Mouse (Mus musculus): Measurements from ENCODE around the gene Bcl2l12. TPM values are rescaled to one million over a fixed set of nuclear protein-coding genes. Genes with fewer than 3 reads are reported as not detected.

Gene Bcl2l12
- polyA plus RNA-seq (2012; ENCODE audit: insufficient read depth, low replicate concordance) = 44.7 and 73.7 TPM in 2 replicates

- Histone ChIP-seq H3K4me3 (replicated peaks) (peak within 1 kb of the TSS; percentile 99), H3K9me3 (no peaks in the 10 kb centered on the region), H3K36me3 (replicated peaks; ENCODE audit: low read length) (peaks cover 74% of the 10 kb centered on the region), H3K27me3 (replicated peaks) (no peaks in the 10 kb centered on the region), H3K4me1 (peaks cover 77% of the 10 kb centered on the region)
- TF ChIP-seq FLI1 (IDR thresholded peaks at IDR 0.05; ENCODE audit: low read length) (no peak), GATA1 (IDR thresholded peaks at IDR 0.05; ENCODE audit: borderline replicate concordance, low read length) (no peak)
Observed at GRCm38 (mm10) chr7:44998501-44998955, at the start of gene Bcl2l12. Gene Bcl2l12 (minus strand): TSS chr7:44998712.

DNA sequence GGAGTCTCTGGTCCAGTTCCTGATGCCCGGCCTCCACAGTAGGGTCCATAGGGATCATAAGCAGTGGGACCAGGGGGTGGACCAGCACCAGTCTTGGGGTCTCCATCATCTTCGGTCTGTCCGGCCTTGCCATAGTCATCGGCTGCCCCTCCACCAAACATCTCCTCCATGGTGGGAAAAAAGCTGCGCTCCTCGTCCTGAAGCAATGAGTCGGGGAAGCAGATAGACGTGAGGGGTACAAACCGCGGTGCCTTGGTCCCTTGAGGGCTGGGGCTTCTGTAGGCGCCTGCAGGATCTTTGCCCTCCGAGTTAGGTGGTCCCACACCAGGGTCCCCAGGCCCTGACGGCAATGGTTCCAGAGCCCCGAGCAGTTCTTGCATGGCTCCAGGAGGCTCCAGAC lies 49.0 kb upstream of the Bcl2l12 start:
- Histone ChIP-seq H3K27me3 (replicated peaks) (no peaks in the 10 kb centered on the region), H3K9me3 (no peaks in the 10 kb centered on the region), H3K4me1 (peaks cover 40% of the 10 kb centered on the region), H3K36me3 (replicated peaks; ENCODE audit: low read length) (peaks cover 88% of the 10 kb centered on the region), H3K4me3 (replicated peaks) (no peak overlapping the region)
- no peak for TF ChIP-seq FLI1 (IDR thresholded peaks at IDR 0.05; ENCODE audit: low read length)

- no peaks in the 10 kb centered on the region for H3K27me3 ChIP-seq (replicated peaks)
- TF ChIP-seq GATA1 (IDR thresholded peaks at IDR 0.05; ENCODE audit: borderline replicate concordance, low read length) = no peak
- no peak for TF ChIP-seq FLI1 (IDR thresholded peaks at IDR 0.05; ENCODE audit: low read length)
- H3K9me3 ChIP-seq = no peaks in the 10 kb centered on the region
- peaks cover 36% of the 10 kb centered on the region for H3K4me1 ChIP-seq
- peaks cover 94% of the 10 kb centered on the region for H3K36me3 ChIP-seq (replicated peaks; ENCODE audit: low read length)
- no peak overlapping the region for H3K4me3 ChIP-seq (replicated peaks)
Observed at GRCm38 (mm10) chr7:45046853-45047350, 48.4 kb upstream of the Bcl2l12 start.

DNA sequence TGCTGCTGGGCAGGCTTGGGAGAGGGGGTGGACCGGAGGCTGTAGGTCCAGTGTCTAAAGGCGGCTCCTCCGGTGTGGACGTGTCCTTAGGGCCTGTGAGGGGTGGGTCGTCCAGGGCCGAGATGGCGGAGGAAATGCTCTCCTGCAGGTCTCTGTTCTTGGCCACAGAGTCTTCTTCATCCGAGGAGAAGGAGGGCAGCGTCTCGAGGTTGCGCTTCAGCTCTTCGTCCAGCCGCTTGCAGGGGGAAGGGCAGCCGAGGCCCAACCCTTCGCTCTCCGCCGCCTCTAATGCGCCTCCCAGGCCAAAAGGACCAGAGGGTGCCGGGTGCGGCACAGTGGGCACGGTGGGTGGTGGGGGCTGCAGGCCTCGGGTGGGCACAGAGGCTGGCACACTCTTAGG lies 47.2 kb upstream of the Bcl2l12 start:
- TF ChIP-seq GATA1 (IDR thresholded peaks at IDR 0.05; ENCODE audit: borderline replicate concordance, low read length) = no peak
- no peak for TF ChIP-seq FLI1 (IDR thresholded peaks at IDR 0.05; ENCODE audit: low read length)
- Histone ChIP-seq H3K4me3 (replicated peaks) (no peak overlapping the region), H3K27me3 (replicated peaks) (no peaks in the 10 kb centered on the region), H3K4me1 (peaks cover 24% of the 10 kb centered on the region), H3K36me3 (replicated peaks; ENCODE audit: low read length) (peaks cover 98% of the 10 kb centered on the region), H3K9me3 (no peaks in the 10 kb centered on the region)

DNA sequence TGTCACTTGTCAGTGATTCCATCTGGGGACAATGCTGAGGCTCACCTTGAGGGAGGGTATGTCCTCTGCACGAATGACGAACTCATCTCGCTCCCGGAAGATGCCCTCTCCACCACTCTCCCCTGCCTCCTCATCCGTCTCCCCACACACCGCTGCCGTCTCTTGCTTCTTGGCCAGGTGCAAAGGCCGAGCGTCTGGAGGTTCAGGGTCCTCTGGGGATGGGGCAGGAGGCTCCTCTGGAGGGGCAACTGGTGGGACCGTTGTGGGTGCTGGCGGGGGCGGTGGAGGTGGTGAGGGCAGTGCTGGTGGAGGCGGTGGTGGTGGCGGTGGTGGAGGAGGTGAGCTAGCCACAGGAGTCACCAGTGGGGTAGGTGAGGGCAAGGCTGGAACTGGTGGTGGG lies 44.8 kb upstream of the Bcl2l12 start:
- H3K9me3 ChIP-seq = no peaks in the 10 kb centered on the region
- peaks cover 10% of the 10 kb centered on the region for H3K4me1 ChIP-seq
- TF ChIP-seq FLI1 (IDR thresholded peaks at IDR 0.05; ENCODE audit: low read length) (no peak), GATA1 (IDR thresholded peaks at IDR 0.05; ENCODE audit: borderline replicate concordance, low read length) (no peak)
- peaks cover 96% of the 10 kb centered on the region for H3K36me3 ChIP-seq (replicated peaks; ENCODE audit: low read length)
- no peak overlapping the region for H3K4me3 ChIP-seq (replicated peaks)
- no peaks in the 10 kb centered on the region for H3K27me3 ChIP-seq (replicated peaks)

- TF ChIP-seq FLI1 (IDR thresholded peaks at IDR 0.05; ENCODE audit: low read length) (no peak), GATA1 (IDR thresholded peaks at IDR 0.05; ENCODE audit: borderline replicate concordance, low read length) (no peak)
- Histone ChIP-seq H3K4me3 (replicated peaks) (no peak overlapping the region), H3K4me1 (peaks cover 23% of the 10 kb centered on the region), H3K27me3 (replicated peaks) (no peaks in the 10 kb centered on the region), H3K36me3 (replicated peaks; ENCODE audit: low read length) (peaks cover 96% of the 10 kb centered on the region), H3K9me3 (no peaks in the 10 kb centered on the region)
Observed at GRCm38 (mm10) chr7:45040851-45041250, 42.3 kb upstream of the Bcl2l12 start.

- peaks cover 98% of the 10 kb centered on the region for H3K36me3 ChIP-seq (replicated peaks; ENCODE audit: low read length)
- no peak for TF ChIP-seq GATA1 (IDR thresholded peaks at IDR 0.05; ENCODE audit: borderline replicate concordance, low read length)
- TF ChIP-seq FLI1 (IDR thresholded peaks at IDR 0.05; ENCODE audit: low read length) = no peak
- no peak overlapping the region for H3K4me3 ChIP-seq (replicated peaks)
- no peaks in the 10 kb centered on the region for H3K9me3 ChIP-seq
- H3K27me3 ChIP-seq (replicated peaks) = no peaks in the 10 kb centered on the region
- H3K4me1 ChIP-seq = peaks cover 18% of the 10 kb centered on the region; the same call in 1 of the 2 replicates
Observed at GRCm38 (mm10) chr7:45038411-45038810, 39.9 kb upstream of the Bcl2l12 start.

DNA sequence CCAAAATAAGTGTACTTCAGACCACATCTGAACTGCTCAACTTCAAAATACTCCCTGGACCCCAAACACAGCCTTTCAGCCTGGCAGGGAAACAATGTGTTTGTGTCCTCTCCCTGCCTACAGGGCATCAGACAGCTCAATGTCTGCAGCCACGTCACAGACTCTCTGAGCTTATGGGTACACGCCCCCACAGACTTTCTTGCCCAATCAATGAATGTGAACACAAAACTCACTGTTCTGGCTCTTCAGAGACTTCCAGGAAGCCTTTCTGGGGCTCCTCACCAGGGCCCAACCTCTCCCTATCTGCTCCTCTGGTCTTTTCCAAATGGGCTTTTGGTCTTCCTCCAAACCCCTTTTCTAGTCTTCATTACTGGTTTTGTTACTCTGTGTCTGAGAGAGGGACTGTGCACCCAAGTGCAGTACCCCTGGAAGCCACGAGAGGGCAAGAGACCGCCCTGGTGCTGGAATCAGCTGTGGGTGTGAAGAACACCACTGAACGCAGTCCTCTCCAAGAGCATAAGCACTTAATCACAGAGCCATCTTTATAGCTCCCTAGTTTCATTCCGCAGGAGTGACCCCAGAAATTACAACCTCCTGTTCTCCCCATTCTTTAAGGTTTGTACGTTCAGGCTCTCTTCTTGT lies 39.3 kb upstream of the Bcl2l12 start:
- H3K9me3 ChIP-seq = no peaks in the 10 kb centered on the region
- no peaks in the 10 kb centered on the region for H3K27me3 ChIP-seq (replicated peaks)
- peaks cover 15% of the 10 kb centered on the region; the same call in 1 of the 2 replicates for H3K4me1 ChIP-seq
- no peak overlapping the region for H3K4me3 ChIP-seq (replicated peaks)
- no peak for TF ChIP-seq FLI1 (IDR thresholded peaks at IDR 0.05; ENCODE audit: low read length)
- no peak for TF ChIP-seq GATA1 (IDR thresholded peaks at IDR 0.05; ENCODE audit: borderline replicate concordance, low read length)
- peaks cover 98% of the 10 kb centered on the region for H3K36me3 ChIP-seq (replicated peaks; ENCODE audit: low read length)

- Histone ChIP-seq H3K4me3 (replicated peaks) (no peak overlapping the region), H3K27me3 (replicated peaks) (no peaks in the 10 kb centered on the region), H3K36me3 (replicated peaks; ENCODE audit: low read length) (peaks cover 98% of the 10 kb centered on the region), H3K4me1 (peaks cover 15% of the 10 kb centered on the region; the same call in 1 of the 2 replicates), H3K9me3 (no peaks in the 10 kb centered on the region)
- TF ChIP-seq FLI1 (IDR thresholded peaks at IDR 0.05; ENCODE audit: low read length) (no peak), GATA1 (IDR thresholded peaks at IDR 0.05; ENCODE audit: borderline replicate concordance, low read length) (no peak)
Observed at GRCm38 (mm10) chr7:45036702-45037101, 38.2 kb upstream of the Bcl2l12 start.

DNA sequence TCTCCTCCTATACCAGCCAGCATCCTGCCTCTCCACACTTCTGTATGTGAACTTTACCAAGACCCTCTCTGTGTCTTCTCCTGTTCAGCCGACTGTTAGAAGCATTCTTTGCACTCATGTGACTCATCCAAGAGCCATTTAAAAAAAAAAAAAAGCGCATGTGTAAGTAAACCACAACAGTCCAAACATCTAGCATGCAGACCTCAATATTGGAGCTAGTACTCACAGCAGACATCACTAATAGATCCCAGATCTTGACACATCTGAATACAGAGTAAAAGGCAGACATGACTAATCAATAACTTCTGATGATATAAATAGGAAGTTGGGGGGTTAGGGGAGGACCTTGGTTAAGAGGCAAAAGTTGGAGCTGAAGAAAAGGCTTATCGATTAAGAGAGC lies 37.1 kb upstream of the Bcl2l12 start:
- H3K36me3 ChIP-seq (replicated peaks; ENCODE audit: low read length) = peaks cover 98% of the 10 kb centered on the region

More for the DNA sequence above, 37.1 kb upstream of the Bcl2l12 start:
- no peaks in the 10 kb centered on the region for H3K9me3 ChIP-seq
- TF ChIP-seq FLI1 (IDR thresholded peaks at IDR 0.05; ENCODE audit: low read length) (no peak), GATA1 (IDR thresholded peaks at IDR 0.05; ENCODE audit: borderline replicate concordance, low read length) (no peak)
- peaks cover 15% of the 10 kb centered on the region; the same call in 1 of the 2 replicates for H3K4me1 ChIP-seq
- no peak overlapping the region for H3K4me3 ChIP-seq (replicated peaks)
- no peaks in the 10 kb centered on the region for H3K27me3 ChIP-seq (replicated peaks)
